Mouse (Mus musculus) lung, postnatal 25 days (tissue): ENCODE measurements around the gene Mylk.

Experiments
- DNase-seq: peaks from one replicate; pipeline ENCODE4 v3.0.0; 2022; ENCODE audit warnings: low spot score

Mylk gene

DNA sequence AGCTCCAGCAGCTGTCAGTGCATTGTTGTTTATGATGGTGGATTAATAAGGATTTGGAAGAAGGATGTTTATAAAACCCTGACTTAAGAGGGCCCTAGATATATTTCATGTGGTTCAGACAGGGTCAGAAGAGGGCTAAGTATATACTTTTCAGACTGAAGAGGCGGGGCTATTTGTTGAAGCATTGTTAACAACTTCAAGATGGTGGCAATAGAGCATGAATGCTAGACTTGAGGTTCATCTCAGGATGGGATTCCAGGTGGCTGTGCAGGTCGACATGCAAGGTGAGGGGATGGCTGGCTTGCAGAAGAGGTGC lies 240.0 kb downstream of the Mylk start:
- no peak for DNase-seq

DNA sequence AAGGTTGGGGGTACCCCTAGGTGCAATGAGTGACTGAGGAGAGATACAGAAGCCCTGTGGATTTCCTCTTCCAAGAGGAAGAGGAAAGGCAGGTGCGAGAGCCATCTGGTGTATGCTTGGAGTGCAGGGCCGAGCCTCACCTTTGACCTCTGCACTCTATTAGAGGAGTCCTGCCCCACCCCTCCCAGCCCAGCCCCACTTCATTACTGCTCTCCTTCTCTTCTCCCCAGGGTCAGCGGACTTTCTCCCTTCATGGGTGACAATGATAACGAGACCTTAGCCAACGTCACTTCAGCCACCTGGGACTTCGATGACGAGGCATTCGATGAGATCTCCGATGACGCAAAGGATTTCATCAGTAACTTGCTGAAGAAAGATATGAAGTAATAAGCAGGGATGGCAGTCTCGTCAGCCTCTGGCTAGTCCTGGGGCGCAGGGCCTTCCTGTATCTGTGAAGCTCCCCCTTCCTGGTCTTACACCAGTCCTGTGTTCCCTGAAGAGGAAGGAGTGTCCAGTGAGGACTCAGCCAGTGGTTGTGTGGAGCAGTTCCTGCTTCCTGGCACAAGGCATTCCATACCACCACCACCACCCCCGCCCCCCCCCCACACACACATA lies 241.3 kb downstream of the Mylk start:
- no peak for DNase-seq

DNA sequence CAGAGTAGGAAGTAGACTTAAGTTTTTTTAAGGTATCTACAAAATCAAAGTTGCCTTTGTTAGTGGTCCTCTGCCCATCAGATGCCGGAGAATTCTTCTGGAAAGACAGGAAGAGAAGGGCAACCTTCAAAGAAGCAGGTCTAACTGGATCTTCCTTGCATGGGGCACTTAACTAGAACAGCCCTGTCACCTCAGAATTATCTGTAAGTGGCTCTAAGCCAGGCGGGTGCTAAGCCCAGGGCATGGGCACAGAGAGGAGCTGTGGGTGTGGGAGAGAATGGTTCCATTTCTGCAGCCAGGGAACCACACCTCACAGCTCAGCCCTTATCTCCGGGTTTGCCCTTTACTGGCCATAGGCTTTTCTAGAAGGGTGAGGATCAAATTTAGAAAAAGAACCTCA lies 246.4 kb downstream of the Mylk start:
- no peak for DNase-seq

GRCm38 (mm10) chr16:34992854-34993253 lies 247.8 kb downstream of the Mylk start:
- DNase-seq, result no peak

DNA sequence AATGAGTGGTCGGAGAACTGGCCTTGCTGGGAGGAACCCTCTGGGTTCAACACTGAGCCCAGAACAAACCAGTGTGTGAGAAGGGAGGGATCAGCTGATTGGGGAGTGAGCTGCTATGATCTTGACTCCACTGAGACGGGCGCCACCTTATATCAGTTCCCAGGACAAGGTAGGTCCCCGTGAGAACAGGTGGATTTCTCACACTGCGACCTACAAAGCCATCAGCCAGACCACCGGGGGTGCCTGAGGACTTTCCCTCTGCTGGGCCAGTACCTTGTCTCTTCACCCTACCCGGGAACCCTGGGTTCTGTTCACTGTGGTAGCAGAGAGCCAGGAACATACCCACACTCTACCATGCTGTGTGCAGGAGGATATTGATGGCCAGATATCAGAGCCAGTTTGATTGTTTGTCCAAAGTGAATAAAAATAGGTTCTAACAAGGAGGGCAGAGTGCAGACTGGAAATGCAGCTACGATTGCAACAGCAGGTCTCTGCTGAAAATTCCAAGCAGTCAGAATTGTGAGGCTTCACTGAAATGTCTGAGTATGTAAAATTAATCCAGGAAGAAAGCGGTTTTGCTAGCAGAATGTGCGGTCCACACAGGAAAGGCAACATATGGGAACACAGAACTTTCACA lies 248.8 kb downstream of the Mylk start:
- DNase-seq, result no peak

GRCm38 (mm10) chr16:34994641-34995141 lies 249.7 kb downstream of the Mylk start:
- DNase-seq, result no peak

DNA sequence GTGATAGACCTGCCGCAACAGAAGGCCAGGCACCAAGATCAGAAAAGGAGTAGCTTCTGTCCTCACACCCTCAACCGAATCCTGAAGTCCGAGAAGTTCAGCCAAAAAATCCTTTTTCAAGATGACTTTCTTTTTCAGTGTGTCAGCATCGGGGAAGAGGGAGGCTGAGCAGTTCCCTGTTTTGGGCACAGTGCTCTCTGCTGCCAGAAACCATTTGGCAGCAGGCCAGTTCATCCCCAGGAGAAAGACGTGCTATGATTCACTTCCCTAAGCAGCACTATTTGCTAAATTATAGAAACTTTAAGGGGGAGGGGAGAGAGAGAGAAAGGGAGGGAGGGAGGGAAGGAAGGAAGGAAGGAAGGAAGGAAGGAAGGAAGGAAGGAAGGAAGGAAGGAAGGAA lies 251.1 kb downstream of the Mylk start:
- DNase-seq, result peak; percentile 37

DNA sequence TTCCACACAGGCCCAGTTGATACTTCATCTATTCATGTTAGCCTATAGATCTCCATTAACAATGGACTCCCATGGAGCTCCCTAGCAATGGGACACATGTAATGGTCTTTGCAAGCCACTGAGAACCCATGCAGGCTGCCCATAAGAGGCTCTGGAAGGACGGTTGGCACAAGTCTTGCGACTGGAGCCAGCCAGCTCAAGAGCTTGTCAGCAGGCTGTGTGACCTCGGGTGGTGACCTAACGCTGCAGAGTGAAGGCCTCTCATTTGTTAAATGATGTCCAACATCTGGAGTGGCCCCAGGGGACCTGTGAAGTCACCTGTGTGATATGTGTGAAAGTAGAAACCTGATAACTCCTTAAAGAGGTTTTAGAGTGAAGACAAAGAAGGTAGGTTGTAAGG lies 252.0 kb downstream of the Mylk start:
- no peak for DNase-seq

DNA sequence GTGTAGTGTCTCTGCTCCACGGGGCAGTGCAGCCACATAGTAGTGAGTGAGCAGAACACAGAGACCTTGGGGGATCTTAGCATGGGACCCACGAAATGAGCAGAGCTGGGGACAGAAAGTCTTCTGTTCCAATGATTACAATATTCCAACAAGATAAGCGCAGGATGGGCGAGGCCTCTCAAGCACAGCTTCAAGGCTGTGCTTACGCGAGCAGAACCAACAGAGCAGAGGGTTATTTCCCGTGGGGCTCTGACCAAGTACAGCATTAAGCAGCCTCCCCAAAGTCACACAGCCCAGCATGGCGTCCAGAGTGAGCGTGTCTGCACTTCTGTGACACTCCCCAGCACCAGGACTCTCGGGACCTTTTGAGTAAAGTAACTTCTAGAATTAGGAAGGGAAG lies 252.6 kb downstream of the Mylk start:
- no peak for DNase-seq

GRCm38 (mm10) chr16:34999016-34999415 lies 254.0 kb downstream of the Mylk start:
- no peak for DNase-seq

DNA sequence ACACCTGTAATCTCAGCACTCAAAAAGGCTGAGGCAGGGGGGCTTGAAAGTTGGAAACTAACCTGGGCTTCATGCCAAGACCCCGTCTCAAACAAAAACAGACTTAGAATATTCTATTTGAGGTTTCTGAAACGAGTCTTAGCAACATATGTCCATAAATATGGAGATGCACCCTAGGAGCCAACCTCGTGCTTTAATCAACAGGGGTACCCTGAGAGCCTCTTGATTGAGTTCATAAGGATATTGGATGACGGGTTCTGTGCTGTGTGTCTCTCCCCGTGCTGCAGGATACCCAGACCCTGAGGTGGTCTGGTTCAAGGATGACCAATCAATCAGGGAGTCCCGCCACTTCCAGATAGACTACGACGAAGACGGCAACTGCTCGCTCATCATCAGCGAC lies 255.0 kb downstream of the Mylk start:
- no peak for DNase-seq

GRCm38 (mm10) chr16:35000923-35001560 lies 256.0 kb downstream of the Mylk start:
- no peak for DNase-seq

GRCm38 (mm10) chr16:35004356-35004755 lies 259.3 kb downstream of the Mylk start:
- DNase-seq, result no peak

GRCm38 (mm10) chr16:35004756-35005155 lies 259.7 kb downstream of the Mylk start:
- DNase-seq, result no peak

GRCm38 (mm10) chr16:35006251-35006650 lies 261.2 kb downstream of the Mylk start:
- DNase-seq, result no peak

GRCm38 (mm10) chr16:35007361-35007760 lies 262.4 kb downstream of the Mylk start:
- DNase-seq, result no peak

DNA sequence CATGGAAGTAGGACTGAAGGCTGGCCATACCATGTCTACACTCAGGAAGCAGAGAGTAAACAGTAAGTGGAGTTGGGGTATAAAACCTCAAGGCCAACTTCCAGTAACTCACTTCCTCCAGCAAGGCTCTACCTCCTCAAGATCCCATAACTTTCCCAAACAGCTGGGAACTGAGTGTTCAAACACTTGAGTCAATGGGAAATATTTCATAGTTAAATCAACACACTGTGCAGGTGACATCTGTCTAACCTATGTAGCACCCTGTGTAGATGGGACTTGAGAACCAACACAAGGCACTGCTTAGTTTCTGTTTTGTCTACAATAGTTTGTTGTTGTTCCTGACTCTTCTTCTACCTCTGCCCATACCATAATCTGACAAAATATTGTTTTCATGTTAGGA lies 263.4 kb downstream of the Mylk start:
- DNase-seq, result no peak

DNA sequence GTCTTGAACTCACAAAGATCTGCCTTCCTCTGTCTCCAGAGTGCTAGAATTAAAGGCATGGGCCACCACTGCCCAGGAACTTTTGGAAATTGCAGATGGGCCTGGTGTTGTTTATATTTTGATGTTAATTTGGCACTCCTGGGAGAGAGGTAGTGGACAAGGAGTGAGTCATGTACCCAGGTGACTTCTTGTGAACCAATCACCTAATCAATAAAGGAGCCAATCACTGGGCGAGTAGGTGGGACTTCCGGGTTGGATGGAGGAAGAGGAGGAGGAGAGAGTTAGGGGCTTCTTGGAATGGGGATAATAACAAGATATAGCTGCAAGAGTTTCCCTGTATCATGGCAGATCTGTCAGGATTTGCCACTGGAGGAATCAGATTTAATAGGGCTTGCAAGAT lies 268.5 kb downstream of the Mylk start:
- DNase-seq, result no peak

- no peak for DNase-seq
These were observed 271.5 kb downstream of the Mylk start for GRCm38 (mm10) chr16:35016491-35016890.

- no peak for DNase-seq
These were observed 273.5 kb downstream of the Mylk start for GRCm38 (mm10) chr16:35018470-35018974.

- no peak for DNase-seq
These were observed 276.9 kb downstream of the Mylk start for GRCm38 (mm10) chr16:35021903-35022241.

- peak; percentile 96 for DNase-seq
These were observed 277.5 kb downstream of the Mylk start, which contains the start of gene Hacd2 for GRCm38 (mm10) chr16:35022242-35023137. TSS of gene Hacd2 (plus strand) at chr16:35022428.
